Mouse (Mus musculus): Measurements from ENCODE around the gene Igfals.
A peak's percentile ranks its signal among the peaks of the same experiment; 100 is the strongest.

The Igfals gene

DNA sequence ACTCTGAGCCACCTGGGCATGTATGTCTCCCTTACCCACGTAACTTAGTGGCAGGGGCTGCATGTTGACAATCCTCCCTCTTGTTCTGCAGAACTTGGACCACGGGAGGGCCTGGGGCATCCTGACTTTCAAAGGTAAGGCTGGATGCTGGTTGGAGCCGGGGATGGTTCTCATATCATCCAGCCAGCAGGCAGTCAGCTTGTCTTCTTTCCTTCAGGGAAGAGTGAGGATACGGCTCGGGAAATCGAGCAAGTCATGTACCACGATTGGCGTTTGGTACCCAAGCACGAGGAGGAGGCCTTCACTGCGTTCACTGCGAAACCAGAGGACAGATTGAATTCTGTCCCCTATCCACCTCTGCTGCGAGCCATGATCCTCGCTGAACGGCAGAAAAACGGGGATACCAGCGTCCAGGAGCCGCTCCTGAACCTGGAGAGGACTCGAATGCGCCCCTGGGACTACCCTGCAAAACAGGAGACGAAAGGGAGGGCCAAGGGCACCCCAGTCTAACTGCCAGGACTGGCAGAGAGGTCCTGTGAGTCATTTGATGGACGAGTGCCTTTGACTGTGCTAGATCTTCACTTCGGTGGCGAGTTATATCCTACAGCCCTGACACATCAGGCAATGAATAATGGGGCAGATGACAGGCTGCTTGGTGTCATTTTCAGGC, 29.9 kb downstream of the Igfals start:
- DNase-seq, result no peak

DNA sequence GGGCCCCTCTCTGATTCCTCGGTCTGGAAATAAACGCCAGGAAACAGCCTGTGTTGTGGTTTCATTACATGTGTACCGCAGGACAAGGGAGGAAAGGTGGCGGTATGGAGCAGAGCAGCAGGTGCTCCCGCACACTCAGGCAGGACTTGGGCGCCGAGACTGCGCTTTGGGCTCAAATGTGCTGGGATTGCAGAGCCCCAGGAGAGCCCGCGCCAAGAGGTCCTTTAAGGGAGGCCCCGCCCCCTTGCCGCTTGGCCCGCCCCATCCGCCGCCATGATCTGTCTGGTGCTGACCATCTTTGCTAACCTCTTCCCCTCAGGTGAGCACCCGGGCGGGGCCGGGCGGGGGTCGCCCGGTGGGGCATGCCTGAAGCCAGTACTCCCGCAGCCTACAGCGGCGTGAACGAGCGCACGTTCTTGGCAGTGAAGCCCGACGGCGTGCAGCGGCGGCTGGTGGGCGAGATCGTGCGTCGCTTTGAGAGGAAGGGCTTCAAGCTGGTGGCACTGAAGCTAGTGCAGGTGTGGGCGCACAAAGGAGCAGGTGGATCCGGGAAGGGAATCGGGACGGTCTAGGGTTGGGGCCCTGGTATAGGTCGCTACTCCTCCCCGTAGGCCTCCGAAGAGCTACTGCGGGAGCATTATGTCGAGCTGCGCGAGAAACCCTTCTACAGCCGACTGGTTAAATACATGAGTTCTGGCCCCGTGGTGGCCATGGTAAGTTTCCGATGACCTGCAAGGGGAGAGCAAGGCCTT, 30.6 kb downstream of the Igfals start, which contains the start of gene Nme3:
Gene Nme3 (plus strand): TSS at position 260 of the 752 bp plus-strand sequence.
- peak; percentile 81 for DNase-seq

DNA sequence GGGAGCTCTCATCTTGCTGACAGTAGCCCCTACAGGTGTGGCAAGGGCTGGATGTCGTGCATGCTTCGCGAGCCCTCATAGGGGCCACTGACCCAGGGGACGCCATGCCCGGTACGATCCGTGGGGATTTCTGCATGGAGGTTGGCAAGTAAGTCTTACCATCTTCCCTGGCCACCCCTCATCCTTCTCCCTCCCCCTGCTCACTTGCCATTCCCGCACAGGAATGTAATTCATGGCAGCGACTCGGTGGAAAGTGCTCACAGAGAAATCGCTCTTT, 31.1 kb downstream of the Igfals start:
- no peak for DNase-seq

DNA sequence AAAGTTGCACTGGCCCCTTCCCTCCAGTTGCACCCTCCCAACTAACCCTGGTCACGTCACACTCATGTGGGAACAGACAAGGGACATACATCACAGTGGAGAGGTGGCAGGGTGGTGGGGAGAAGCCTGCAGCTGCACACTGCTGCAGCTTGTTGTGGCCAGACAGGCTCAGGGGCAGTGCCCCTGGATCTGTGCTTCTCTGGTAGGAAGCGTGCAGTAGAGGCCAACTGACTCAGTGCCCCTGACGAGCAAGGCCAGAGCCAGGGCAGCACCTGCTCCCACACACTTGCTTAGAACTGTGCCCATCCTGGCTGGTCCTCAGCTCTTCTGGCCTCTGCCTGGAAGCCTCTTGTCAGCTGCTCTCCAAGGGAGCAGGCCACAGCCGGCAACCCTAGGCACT, 31.8 kb downstream of the Igfals start:
- DNase-seq, result no peak

DNA sequence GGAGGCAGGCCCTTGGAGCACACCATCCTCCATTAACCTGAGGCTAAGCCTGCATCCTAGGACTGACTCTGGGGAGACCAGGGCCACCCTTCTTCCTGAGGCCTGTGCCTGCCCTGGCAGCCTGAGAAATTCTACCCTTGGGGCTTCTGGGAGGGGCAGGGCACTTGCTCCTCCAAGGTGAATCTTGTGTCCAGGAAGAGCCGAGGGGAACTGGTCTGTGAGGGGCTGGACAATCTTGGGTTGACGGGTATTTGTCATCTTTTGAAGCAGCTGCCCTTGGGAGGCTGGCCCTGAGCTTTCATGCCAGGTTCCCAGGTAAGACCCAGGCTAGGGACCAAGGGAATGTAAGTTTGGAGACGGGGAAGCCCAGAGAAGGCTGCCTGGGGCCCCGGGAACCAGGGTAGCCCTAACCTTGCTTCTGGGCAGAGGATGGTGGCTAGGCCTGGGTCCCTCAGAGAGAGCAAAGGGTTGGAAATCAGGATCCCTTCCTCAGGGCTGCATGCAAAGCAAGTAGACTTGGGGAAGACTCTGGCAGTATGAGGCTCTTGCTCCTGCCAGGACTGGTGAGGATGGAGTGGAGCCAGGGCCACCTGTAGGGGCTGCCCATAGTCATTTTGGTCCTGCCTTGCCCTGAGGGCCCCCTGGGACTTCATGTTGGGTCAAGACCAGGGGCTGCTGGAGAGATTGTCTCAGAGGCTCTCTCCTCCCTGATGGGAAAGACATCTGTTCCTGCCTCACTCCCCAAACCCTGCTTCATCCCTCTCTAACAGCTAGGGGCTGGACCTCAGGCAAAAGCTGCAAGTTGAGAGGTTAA, 32.5 kb downstream of the Igfals start:
- DNase-seq, result peak; percentile 39

DNA sequence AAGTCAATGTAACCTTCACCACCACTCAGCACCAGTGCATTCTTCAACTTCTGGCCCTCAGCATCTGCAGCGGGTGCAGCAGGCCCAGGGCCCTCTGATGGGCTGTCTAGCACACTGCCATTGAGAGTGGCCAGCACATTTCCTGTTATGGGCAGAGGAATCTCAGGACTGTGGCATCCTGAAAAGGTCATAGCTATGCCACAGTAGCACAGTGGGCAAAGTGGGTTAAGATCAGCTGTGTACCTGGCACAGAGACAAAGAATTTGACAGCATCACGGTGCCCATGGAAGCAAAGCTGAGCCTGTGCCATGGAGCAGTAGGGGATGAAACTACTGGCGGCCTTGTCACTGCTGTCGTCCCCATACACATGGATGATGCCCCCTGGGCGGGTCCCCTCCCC, 33.4 kb downstream of the Igfals start:
- DNase-seq, result no peak

DNA sequence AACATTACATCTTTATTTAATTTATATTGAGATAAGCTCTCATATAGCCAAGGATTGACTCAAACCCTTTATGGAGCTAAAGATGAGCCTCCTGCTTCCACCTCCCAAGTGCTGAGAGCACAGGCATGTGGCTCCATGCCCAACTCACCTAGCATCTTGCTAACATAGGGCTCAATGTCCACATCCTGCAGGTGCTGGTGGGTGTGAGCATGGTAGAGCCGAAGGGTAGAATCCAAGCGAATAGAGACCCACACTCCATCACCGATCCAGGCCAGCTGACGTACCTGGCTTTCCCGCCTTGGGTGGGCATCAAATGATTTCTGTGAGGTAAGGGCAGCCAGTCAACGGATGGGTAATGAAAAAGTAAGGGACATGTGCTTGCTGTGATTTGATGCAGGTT, 34.2 kb downstream of the Igfals start:
- no peak for DNase-seq

DNA sequence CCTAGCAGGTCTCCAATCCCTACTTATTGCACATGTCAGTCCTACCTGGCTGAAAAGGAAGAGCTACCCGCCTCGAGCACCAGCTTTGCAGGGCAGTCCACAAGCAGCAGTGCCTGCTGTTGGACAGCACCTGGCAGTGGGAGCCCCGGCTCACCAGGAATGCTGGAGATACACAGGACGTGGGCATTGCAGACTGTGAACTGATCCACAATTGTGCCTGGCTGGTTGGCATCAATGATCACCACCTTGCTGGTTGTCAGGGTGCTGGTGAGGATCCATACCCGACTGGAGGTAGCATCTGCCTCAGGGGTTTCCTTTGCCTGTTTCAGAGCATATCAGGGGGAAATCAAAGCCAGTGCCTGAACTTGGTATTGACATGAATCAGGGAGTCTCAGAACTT, 36.3 kb downstream of the Igfals start:
- no peak for DNase-seq

DNA sequence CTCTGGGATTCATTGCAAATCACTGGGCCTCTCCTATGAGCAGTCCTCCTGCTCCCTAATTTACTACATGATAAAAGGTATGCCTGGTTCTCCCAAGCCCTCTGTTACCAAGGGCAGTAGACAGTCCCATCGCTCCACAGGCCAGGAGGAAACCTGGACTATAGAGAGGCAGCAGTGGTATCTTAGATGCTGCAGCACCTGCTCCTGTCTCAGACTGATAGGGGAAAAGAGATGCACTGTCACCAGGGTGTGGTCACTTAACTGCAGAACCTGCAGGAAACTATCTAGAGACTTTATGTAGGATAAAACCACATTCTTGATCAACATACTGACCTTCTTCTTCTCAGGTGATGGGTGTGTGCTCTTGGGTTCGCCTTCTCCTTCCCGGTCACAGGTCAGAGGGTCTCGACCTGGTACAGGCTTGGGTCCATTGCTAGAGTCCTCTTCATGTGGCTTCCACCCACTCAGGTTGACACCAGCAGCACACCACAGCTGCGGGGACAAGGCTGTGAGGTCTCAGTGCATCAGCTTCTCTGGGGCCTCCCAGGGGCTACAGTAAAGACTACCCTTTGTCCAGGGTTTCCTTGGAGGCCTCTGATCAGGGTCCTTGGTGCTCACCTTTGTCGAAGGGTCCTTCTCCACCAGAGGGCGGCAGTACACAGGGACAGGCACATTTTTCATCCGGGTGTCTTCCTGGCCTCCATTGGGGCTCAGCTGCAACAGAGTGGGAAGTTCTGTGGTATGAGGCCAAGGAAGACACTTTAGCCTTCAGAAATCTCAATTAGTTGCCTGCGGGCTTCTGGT, 37.1 kb downstream of the Igfals start:
- no peak for DNase-seq

DNA sequence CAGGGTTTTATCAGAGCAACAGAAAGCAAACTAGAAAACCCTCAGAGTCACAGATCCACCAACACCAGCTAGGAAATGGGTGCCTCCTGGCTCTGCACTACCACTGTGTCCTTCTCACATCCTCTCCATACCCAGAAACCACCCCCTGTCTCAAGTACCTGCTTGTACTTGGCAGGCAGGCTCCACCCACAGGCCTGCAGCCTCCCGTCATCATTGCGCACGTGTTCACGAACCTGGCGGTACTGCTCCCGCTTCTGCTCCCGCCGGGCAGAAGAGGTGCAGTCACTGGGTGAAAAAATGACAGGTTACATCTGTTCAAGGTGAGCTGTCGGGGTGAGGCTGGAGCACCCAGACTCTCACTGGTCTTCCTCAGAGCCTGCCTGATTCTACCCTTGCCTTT, 38.0 kb downstream of the Igfals start:
- DNase-seq, result no peak

DNA sequence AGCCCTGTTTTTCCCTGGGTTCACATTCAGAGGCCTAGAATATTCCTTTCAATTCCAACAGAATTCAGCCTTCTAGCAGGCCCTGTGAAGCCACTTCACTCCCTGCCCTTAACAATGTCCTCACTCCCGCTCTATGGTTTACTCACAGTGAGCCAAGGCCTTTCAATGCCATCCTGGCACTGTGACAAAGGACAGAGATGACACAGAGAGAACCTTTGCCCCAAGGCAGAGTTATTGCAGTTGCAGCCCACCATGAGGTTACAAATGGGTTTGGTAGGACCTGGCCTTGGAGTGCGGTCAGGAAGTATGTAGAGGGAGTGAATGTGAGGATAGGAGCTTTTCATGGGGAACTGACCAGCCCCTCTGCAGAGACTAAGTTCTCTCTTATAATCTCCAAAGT, 41.8 kb downstream of the Igfals start:
- DNase-seq, result no peak

DNA sequence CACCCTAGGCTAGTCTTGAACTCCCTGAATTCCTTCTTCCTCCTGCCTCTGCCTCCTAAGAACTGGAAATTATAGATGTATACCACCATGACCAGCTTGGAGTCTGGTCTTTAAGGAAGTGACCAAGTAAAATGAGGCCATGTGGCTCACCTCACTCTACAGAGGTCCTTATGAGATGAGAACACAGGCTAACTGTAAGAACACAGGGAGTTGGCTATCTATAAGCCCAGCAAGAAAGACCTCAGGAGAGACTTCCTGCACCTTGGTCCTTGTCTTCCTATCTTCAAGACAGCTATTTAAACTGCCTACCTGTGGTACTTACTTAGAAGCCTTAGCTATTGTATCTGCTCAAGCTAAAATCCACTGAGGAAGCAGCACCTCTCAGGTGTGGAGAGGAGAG, 48.2 kb downstream of the Igfals start:
- no peak for DNase-seq

DNA sequence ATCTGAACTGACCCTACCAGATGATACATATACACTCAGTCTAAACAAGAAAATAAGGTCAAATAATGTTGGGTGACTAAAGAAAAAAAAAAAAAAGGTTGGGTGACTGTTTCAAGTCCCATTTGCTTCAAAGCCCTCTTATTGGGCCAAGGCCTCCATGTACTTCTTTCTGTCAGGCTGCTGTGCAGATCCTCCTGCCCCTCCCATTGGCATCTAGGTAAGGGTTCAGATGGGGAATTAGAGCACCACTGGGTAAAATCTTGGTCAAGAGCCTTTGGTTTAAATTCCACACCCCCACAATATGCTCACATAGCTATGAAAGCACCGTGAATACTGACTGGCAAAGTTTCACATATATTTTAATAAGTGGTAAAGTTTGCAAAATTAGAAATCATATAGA, 57.4 kb downstream of the Igfals start:
- DNase-seq, result no peak

DNA sequence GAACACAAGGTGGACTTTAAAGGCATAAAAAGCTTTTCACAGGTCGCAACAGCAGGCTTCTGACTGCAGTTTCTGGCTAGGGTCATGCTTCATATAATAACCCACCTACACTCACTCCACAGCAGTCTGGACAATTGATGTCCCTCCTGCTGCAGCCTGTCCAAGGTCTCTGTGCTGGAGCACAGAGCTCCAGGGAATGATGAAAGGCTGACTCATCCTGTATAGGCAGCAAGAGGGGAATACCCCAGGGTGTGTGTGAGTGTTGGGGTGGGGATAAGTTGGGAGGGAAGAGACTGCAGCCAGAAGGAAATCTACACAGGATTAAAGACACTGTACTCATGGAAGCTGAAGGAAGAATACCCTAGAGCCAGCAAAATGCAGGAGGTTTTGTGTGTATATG, 63.7 kb downstream of the Igfals start:
- DNase-seq, result no peak

Data from cerebellum, adult 9-10 months (tissue).